Mouse (Mus musculus): ENCODE measurements around the gene Cenpi.

GRCm38 (mm10) chrX:134262129-134262528, 45.8 kb upstream of the Cenpi start:
- TF ChIP-seq CTCF (IDR thresholded peaks at IDR 0.05; ENCODE audit: low read depth) = no peak
- no peak for TF ChIP-seq EP300 (IDR thresholded peaks at IDR 0.05; ENCODE audit: low read depth)

Data from heart, postnatal 0 days (tissue).